Mouse (Mus musculus) left cerebral cortex, adult 11 months (tissue): ENCODE results near the gene Ankrd6.
"Not testable (repeated sequence)": the region's sequence is repeated elsewhere in the genome, so short reads cannot be mapped to it uniquely, and the experiment has no call there.

Experiments
- DNase-seq: peaks from one replicate; pipeline ENCODE4 v3.0.0; 2022; ENCODE audit warnings: low spot score

Ankrd6 gene

DNA sequence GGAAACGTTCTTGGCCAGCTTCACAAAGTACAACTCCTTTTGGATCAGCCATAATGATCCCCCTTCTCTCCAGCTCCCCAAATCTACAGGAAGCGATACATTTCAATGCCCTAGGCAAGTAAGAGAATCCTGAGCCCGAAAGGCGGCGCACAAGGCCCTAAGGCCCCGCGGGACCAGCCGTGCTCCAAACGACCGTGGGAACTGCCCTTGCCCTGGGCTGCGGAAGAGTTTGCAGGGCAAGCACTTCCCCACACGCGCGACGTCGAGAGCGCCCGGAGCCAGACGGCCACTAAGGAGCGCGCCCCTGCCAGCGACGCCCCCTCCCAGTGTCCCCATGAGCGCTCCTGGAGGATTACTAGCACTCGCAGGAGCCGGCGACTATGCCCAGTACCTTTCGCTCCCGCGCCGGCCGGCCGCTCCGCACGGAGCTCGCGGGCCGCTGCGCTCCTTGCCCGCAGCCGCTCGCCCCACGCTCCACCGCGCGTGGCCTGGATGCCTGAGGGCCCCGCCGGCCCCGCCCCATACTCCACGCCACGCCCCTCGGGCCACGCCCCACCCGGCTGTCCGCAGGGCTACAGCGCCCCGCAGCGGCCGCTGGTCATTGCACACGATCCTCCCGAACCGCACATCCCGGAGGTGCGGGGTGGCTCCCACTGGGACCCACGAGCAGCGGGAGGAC, at the start of gene Ankrd6:
TSS of gene Ankrd6 (minus strand) at position 486 of the 679 bp plus-strand sequence.
- DNase-seq = peak; percentile 61

DNA sequence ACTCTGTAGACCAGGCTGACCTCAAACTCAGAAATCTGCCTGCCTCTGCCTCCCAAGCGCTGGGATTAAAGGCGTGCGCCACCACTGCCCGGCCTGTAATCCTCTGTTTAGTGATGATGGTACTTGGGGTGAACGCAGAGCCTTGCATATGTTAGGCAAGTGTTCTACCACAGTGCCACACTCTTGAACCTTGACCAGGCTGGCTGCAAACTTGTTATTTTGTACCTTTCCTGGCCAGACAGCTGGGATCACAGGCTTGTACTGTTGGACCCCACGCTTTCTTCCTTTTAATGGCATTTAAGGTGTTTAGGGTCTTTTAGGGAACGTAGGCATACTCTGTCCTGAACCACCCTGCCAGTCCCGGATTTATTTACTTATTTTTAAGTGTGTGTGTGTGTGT, 48.4 kb upstream of the Ankrd6 start:
- DNase-seq = no peak

DNA sequence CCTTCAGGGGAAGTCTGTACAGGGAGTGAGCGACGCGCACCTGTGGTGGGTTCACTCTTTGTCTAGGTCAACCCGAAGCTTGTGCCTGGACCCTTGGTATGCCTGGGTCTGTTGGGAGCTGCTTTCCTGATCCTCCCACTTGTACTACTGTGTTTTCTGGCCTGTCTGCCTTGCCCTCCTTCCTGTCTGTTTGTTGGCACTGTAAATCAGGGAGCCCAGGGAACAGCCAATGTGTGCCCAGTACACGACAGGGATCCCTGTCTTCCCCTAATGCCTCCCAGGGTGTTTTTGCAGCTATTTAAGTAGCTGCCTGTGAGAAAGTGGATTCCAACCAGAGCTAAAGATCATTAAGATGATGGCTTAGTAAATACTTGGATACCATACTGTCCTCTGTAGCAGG, 46.9 kb upstream of the Ankrd6 start:
- DNase-seq = no peak

DNA sequence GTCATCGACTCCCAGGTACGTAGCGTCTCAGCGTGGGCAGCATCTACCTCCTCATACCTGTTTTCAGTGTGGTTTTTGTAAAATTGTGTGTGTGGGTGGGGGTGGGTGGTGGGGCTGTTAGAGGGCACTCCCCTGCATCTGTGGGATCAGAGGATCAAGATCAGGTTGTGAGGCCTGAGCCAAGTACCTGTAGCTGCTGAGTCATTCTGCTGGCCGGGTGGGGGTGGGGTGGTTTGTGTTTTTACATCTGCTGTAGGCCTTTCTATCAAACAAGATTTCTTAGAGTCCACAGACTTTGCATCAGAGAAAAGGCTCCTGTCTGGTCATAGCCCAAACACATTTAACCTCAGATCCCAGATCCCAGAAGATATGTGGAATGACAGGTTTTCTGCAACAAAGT, 45.4 kb upstream of the Ankrd6 start:
- DNase-seq = no peak

DNA sequence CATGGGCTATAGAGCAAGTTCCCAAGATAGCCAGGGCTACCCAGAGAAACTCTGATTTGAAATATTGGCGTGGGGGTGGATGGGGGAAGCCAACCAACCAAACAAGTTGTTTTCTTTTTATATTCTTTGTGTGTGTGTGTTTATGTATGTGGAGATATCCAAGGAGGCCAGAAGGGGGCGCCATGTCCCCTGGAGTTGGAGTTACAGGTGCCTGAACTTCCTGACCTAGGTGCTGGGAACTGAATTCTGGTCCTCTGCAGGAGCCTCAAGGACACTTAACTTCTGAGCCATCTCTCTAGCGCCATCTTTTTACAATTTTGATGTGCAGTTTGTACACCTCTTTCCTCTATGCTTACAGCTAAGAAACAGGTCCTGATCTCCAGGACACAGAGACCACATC, 43.5 kb upstream of the Ankrd6 start:
- no peak for DNase-seq

DNA sequence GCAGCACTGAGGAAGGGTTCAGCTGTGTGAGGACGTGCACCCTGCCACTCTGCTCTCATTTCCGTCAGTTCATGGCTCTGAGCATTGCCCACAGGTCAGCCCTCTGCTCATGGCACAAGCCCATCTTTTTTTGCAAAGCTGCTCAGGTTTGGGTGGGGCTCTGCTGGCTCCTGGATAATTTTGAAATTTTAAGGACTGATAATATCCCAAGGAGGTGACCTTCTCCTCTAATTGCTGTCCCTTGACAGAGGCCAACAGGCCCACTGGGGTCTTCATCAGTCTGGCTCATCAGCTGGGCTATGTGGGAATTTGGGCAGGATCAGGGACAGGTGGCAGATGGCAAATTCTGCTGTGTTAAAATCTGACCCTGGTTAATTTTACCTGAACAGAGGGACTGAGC, 38.7 kb upstream of the Ankrd6 start:
- no peak for DNase-seq

DNA sequence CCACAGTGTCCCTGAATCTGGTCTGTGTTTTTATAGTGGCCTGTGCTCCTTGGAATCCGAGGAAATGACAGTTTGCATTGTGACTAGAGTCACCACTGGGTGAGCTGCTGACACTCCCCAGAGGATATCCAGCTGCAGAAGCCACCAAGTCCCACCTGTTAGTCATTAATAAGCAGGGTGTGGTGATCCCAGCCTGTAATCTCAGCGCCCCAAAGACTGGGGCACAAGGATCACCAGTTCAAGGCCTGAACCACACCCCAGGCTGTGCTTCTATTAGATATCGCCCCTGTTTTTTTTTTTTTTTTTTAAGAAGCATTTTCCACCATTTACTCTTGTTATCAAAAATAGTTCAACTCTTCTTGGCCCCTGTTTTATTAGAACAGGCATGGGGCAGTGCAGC, 36.4 kb upstream of the Ankrd6 start:
- no peak for DNase-seq

DNA sequence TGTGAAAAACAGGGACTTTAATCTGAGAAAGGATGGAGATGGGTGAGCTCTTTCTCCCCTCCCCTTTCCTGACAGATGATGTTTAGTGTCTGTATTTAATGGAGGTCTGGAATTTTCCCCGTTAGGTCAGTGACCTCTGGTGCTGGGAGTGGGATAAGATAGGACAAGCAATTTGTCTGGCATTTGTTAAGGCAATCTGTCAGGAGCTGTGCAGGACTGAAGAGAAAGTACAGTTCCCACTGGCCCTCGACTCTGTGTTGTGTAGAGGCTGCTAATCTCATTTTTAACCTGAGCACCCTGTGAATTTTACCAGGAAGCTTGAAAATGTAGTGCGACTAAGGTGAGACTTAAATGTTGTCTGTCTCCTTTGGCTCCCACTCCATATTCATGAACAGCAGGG, 35.0 kb upstream of the Ankrd6 start:
- no peak for DNase-seq

DNA sequence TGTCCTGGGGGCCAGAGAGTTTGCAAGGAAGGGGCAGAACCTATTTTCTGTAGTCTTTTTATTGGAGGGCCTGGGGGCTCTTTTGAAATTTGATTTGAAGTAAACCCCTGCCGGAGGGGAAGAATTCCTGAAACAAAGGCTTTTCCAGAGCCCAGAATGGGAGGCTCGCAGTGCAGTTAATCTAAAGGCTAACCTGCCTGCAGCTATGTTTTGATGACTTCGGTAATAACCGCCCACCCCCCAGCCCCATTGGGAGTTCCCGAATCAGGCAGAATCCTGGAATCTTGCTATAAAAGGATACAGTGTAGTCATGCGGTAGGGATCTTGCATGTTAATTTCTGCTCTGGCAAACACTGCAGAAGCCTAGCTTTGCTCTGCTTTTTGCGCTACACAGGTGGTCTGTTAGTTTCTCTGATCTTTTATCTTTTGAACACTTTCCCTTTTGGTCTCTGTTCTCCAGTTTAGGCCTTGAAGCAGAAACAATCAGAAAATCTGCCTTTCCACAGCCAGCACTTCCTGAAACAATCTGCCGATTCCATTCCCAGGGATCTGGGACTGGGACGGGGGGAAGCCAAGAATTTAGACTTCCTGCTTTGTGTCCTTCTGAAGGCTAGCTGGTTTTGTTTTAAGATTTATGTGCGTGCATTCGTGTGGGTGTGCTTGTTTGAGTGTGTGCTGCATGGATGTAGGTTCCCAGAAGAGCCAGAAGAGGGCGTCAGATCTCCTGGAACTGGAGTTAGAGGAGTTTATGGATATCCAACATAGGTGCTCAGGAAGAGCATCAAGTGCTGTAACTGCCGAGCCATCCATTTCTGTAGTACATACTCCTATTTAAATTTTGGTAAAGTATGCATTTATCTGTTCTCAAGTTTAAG, 34.4 kb upstream of the Ankrd6 start:
- DNase-seq = no peak

DNA sequence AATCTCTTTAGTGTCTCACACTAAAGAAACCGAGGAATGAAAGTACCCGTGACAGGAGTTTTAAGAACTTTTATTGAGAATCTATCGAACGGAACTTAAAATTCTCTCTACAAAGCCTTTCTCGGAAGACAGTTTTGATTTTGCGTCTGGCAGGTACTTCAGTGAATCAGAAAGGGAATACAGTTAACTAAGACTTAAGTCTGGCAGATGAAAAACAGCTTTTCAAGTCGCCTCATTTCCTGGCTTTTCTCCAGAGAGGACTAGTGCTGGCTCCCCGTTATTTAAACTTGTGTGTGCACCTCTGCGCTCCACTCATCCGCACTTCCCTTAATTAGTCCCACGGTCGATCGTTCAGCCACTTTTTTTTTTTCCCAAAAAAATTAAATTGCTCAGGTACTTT, 33.6 kb upstream of the Ankrd6 start:
- DNase-seq = no peak

DNA sequence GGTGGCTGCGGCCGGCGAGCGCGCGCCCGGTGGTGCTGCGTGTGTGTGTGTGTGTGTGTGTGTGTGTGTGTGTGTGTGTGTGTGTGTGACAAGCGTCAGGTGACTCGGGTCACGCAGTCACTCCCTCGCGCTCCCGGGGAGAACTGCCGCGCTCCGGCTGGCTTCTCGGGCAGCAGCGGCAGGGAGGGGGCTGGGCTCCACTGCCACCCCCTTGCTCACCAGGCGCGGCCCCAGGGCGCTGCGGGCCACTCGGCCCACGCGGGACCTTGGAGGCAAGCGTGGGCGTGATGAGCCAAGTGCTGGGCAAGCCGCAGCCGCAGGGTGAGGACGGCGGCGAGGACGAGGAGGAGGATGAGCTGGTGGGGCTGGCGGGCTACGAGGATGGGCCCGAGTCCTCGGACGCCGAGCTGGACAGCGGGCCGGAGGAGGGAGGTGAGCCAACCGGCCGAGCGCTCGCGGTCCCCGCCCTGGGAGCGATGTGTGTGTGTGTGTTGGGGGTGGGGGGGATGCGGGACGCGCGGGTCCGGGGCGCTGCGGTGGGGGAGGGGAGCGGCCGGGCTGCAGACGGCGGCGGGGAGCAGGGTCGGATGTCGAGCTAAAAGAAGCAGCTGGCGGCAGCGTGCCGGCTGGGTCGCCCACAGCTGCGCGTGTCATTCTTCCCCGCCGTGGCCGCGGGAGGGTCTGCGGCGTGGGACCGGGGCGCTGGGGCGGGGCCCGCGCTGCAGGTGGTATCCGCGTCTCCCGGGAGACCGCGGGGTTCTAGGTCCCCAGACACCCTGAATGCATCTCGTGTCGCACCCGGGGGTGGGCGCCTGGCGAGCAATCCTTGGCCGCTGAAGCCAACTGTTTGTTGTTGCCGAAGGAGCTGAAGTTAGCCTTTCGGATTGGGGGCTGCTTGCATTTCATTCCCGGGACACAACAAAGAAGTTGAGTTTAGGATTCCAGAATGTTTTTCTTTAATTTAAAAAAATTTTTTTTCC, 32.8 kb upstream of the Ankrd6 start:
- peak; percentile 56 for DNase-seq

DNA sequence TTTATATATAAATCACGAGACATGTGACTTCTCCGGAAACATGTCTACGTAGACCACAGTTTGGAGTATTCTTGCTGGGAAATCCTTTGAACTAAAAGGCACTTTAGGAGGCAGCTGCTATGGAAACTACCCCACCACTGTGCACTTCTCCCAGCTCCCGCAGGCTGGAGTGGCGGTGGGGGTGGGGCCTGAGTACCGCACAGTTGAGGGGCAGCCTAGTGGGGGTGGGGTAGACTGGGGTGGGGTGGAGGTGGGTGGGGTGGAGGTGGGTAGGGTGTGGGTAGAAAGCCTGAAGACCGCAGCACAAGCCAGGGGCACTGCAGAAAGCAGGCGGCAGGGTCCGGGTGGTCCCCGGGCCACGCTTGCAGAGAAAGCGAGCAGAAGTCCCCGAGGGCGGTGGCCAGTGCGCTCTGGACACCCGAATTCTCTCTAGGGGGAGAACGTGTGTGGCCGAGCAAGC, 32.1 kb upstream of the Ankrd6 start, which contains the start of gene Rragd:
TSS of gene Rragd (plus strand) at position 322 of the 460 bp plus-strand sequence.
- DNase-seq = peak; percentile 42

DNA sequence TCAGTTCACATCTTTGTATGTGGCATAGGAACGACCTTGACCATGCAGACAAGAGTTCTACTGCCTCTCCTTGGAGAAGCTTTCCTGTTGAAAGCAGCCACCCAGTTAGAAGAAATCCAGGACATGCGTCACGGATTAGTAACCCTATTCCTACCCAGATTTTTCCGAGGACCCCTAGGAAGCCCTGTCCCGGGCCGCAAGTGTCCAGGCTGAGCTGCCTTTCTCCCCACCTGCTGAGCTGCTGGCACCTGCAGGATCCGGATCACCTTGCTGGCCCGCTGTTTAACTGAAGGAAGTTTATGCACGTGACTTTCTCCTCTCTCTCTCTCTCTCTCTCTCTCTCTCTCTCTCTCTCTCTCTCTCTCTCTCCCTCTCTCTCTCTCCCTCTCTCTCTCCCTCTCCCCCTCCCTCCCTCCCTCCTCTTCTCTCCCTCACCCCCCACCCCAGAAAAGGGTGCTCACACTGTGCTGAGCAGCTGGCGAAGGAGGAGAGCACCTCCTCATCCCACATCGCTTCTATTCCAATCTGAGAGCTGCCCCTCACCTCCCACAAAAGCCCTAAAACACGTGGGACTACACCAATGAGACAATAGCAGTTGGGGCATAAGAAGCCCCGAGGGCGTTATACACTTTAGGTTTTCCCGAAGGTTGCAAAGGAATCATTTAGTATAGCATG, 31.5 kb upstream of the Ankrd6 start:
- no peak for DNase-seq

DNA sequence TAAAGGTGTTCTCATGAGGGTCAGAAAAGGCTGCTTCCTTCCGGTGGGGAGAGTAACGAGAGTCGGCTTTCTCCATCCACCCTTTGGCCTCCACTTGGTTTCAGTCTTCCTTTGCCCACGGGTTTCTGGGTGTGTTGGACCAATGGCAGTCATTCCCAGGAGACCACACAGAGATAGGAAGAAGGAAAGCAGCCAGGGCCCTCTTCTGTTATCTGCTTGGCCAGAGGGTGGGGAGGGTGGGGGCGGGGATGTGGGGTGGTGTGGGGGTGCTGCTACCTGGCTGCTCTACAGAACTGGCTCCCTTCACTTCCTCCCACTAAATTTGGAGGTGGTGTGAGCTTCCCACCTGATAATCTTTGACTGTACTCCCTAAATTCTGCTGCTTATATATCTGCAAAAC, 31.0 kb upstream of the Ankrd6 start:
- no peak for DNase-seq

DNA sequence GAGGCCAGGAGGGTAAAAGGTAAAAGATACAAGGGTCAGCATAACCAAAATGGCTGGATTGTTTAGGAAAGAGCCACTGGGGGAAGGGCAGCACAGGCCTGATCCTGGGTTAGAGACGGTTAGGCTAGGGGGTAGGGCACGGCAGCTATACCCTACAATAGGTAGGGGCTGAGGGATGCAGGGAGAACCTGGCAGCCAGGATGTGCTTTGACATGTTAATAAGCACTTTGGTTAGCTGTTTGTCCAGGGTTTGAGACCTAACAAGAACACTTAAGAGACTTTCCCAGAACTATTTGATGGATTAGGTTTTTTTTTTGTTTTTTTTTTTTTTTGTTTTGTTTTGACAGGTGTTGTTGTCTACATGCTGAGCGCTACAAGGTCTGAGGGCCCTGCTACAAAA, 29.4 kb upstream of the Ankrd6 start:
- no peak for DNase-seq

DNA sequence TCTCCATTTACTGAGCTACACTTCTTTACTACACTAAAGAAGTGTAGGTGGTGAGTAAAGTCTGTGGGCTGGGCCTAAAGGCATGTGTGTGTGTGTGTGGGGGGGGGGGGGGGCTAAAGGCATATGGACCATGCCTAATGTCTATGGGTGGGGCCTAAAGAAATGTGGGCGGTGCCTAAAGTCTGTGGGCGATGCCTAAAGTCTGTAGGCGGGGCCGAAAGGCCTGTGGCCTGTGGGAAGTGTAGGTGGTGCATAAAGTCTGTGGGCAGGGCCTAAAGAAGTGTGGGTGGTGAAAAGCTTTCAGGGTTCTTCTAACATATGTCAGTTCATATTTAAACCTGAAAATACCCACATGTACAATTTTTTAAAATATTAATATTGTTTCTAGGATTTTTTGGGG, 26.7 kb upstream of the Ankrd6 start:
- no peak for DNase-seq

DNA sequence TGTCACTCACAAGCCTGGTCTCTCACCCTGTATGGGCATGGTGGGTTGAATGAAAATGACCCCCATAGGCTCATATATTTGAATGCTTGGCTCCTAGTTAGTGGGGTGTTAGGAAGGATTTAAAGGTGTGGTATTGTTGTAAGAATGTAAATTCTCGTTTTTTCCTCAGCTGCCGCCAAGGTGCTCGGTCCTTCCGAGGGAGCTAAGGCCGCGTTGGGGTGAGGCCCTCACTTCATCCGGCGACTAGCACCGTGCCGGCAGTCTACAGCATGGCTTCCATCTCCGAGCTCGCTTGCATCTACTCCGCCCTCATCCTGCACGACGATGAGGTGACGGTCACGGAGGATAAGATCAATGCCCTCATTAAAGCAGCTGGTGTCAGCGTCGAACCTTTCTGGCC, 14.0 kb upstream of the Ankrd6 start:
- not testable (repeated sequence) for DNase-seq

DNA sequence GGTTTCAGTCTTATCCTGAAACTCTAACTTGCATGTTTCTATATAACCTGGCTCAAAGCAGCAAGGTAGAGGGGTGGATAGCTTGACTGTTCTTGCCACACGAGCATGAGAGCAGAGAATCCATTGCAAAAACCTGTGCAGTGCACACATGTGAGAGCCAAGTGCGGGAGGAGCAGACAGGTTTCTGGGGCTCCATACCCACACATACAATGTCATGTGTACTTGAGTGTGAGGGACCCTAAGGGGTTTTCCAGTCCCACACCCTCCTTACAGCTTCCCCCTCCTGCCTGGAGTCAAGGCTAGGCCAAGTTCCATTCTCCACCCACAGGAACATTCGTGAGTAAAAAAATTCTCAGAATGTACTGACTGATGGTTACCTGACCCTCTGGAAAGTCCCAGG, 10.8 kb upstream of the Ankrd6 start:
- no peak for DNase-seq

DNA sequence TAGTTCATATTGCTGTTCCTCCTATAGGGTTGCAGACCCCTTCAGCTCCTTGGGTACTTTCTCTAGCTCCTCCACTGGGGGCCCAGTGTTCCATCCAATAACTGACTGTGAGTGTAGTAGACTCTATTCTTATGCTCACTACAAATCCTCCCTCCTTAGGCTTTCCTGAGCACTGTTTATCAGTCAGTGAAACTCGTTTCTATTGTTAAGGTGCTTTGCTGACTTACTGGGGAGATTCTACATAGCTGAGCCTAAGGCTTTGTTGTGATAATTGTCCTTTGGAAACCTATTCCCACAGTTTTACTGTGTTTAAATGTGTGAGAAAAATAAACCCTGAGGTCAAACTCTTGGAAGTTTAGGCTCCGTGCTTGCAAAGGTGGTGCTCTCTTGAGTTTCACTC, 5.8 kb upstream of the Ankrd6 start:
- no peak for DNase-seq

DNA sequence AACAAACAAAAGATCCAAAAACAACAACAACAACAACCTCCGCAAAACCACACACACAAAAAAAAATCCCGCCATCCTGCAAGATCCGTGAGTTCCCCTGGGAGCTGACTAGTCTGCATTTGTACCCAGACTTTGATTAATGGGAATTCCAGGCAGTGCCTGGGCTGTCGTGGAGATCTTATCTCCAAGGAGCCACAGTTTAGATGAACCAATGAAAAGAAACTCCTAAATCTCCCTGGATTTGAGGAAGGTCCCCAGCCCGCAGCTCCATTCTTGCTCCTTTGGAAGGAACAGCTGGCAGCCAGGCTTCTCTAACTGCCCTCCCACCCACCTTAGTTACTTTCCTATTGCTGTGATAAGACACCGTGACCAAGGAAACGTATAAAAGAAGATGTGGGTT, 2.0 kb upstream of the Ankrd6 start:
- no peak for DNase-seq

DNA sequence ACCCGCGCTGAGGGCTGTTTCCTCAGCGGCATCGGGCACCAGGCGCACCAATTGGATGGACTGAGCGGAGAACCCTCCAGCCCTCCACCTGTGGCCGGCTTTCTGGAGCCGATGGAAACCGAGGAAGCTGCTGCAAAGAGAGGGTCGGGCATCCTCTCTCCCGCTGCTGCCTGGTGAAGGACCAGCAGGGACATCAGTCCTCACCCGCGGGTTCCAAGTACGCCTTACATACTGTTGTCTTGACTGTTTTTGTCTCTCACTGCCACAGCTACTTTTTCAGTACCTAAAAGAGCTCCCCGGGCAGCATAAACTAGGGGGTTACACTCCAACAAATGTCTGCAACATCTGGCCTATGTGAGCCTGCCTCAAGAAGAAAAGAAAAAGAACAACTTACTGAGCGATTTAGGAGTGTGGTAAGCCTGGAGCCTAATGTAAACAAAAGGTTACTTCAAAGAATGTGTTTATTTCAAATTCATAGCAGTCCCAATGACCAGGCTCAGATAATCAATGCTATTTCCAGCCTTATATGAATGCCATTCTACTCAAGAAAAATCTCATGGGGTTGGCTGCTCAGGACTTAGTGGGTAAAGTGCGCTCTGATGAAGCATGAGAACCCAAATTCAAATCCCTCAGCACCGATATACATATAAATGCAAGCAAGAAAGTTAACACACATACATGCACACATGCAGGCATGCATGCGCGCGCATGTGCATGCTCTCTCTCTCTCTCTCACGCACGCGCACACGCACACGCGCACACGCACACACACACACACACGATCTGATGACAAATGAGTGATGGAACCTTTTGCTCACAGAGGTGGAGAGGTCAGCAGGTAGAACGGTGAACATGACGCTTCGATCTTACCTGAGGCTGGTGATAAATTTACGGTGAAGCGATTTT, 647 bp upstream of the Ankrd6 start:
- no peak for DNase-seq
